Mouse (Mus musculus) limb, embryonic 11.5 days (tissue): ENCODE data around the gene Gm20696. TPM values are rescaled to one million over a fixed set of nuclear protein-coding genes. Genes with fewer than 3 reads are reported as not detected.

Experiments used
- ATAC-seq: fragments of 200-750 bp; cut with Nextera tagmentation; 2 replicates; pipeline ENCODE4 v1.8.0; 2017; ENCODE audit warnings: low read depth; ENCODE audit not compliant: insufficient number of reproducible peaks, low FRiP score, low TSS enrichment
- DNase-seq: peaks from one replicate; pipeline ENCODE4 v3.0.0-alpha.2; 2015; ENCODE audit warnings: low spot score
- H3K27ac ChIP-seq: fragments of 300-500 bp; sonication (generic); replicated peaks from 2 replicates; pipeline ENCODE4 v1.5.1; 2014; ENCODE audit warnings: low read depth, mild to moderate bottlenecking, low read length
- H3K27me3 ChIP-seq: fragments of 300-500 bp; sonication (generic); 2 replicates; pipeline ENCODE4 v1.6.1; 2014; ENCODE audit warnings: mild to moderate bottlenecking, low read length, mixed read lengths; ENCODE audit not compliant: control insufficient read depth, insufficient read depth
- H3K36me3 ChIP-seq: fragments of 300-500 bp; sonication (generic); 2 replicates; pipeline ENCODE4 v1.6.1; 2014; ENCODE audit warnings: mild to moderate bottlenecking, low read length, moderate library complexity, mixed read lengths; ENCODE audit not compliant: control insufficient read depth, insufficient read depth
- H3K4me1 ChIP-seq: fragments of 300-500 bp; sonication (generic); 2 replicates; pipeline ENCODE4 v1.6.1; 2014; ENCODE audit warnings: low read length, mixed read lengths; ENCODE audit not compliant: control insufficient read depth, insufficient read depth
- H3K4me2 ChIP-seq: fragments of 300-500 bp; sonication (generic); 2 replicates; pipeline ENCODE4 v1.6.1; 2014; ENCODE audit warnings: low read depth, mild to moderate bottlenecking, moderate library complexity; ENCODE audit not compliant: severe bottlenecking
- H3K4me3 ChIP-seq: fragments of 300-500 bp; sonication (generic); 2 replicates; pipeline ENCODE4 v1.5.1; 2014; ENCODE audit warnings: low read depth, low read length
- H3K9ac ChIP-seq: fragments of 300-500 bp; sonication (generic); 2 replicates; pipeline ENCODE4 v1.6.1; 2014; ENCODE audit warnings: mild to moderate bottlenecking, low read length
- H3K9me3 ChIP-seq: fragments of 300-500 bp; sonication (generic); 2 replicates; pipeline ENCODE4 v1.6.1; 2016; ENCODE audit warnings: low read length; ENCODE audit not compliant: control insufficient read depth
- WGBS: fragments of 180-500 bp; shearing (Covaris S2); extraction: QIAGEN DNeasy Blood & Tissue Kit; methylation state at CpG from one replicate; pipeline ENCODE4 v1.1.7; 2014; 5-methylcytosine and 5-hydroxymethylcytosine counted together
- polyA plus RNA-seq: library from polyadenylated mRNA; unstranded; fragments of >200 nt; fragmentation: Nextera tagmentation; extraction: Ambion mirVana; gene quantifications from 2 replicates; pipeline ENCODE4 v1.2.1, GENCODE M21; 2014

Gm20696 gene
- polyA plus RNA-seq, 1 experiment from 2014 or later, result 4.0 TPM

GRCm38 (mm10) chr6:99671768-99672167 is 5.2 kb upstream of the Gm20696 start:
- 75% methylated on average over 3 of the region's 3 CpGs for WGBS
- Histone ChIP-seq H3K4me1 (peaks cover 19% of the 10 kb centered on the region), H3K27ac (no peak overlapping the region), H3K9me3 (no peaks in the 10 kb centered on the region), H3K9ac (no peak overlapping the region), H3K36me3 (no peaks in the 10 kb centered on the region), H3K4me3 (no peak overlapping the region), H3K4me2 (no peak overlapping the region), H3K27me3 (no peaks in the 10 kb centered on the region)
- no peak for DNase-seq
- ATAC-seq, result no peak

GRCm38 (mm10) chr6:99670481-99671119 is 4.0 kb upstream of the Gm20696 start:
- Histone ChIP-seq H3K4me1 (peaks cover 19% of the 10 kb centered on the region), H3K4me2 (no peak overlapping the region), H3K9me3 (no peaks in the 10 kb centered on the region), H3K4me3 (no peak overlapping the region), H3K27me3 (no peaks in the 10 kb centered on the region), H3K36me3 (no peaks in the 10 kb centered on the region), H3K9ac (no peak overlapping the region), H3K27ac (no peak overlapping the region)
- 81% methylated on average over 7 of the region's 7 CpGs for WGBS
- DNase-seq (peak; percentile 74), ATAC-seq (no peak)

- Histone ChIP-seq H3K4me3 (no peak overlapping the region), H3K27ac (no peak overlapping the region), H3K36me3 (no peaks in the 10 kb centered on the region), H3K9ac (no peak overlapping the region), H3K4me2 (no peak overlapping the region), H3K9me3 (no peaks in the 10 kb centered on the region), H3K4me1 (peaks cover 19% of the 10 kb centered on the region), H3K27me3 (no peaks in the 10 kb centered on the region)
- no peak for ATAC-seq
- WGBS, result 40% methylated on average over 5 of the region's 5 CpGs
- DNase-seq, result no peak
Observed at GRCm38 (mm10) chr6:99669481-99670325, 3.1 kb upstream of the Gm20696 start.

DNA sequence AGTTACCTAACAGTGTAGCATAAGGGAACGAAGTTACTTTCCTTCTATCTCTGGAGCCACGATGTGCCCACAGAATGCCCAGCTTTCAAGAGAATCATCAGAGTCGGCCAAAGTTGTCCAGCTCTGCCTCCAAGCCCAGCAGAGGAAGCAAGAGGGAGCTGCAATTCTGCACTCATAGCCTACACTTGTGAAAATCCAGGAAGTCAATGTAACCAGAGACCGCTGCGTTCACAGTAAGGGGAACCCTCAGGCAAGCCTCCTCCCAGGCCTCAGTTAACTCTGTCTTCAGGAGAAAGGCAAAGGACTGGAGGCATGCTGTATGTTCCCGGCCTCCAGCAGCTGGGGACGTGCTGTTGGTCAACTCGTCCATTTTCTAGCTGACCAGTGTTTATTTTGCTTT is 693 bp upstream of the Gm20696 start:
- peak overlapping the region; percentile 75 for H3K4me3 ChIP-seq
- no peaks in the 10 kb centered on the region for H3K36me3 ChIP-seq
- H3K9me3 ChIP-seq, result no peaks in the 10 kb centered on the region
- 15% methylated on average over 8 of the region's 8 CpGs for WGBS
- peaks cover 19% of the 10 kb centered on the region for H3K4me1 ChIP-seq
- peak overlapping the region; percentile 82 for H3K9ac ChIP-seq
- H3K27me3 ChIP-seq, result no peaks in the 10 kb centered on the region
- H3K4me2 ChIP-seq, result peak overlapping the region; percentile 90
- DNase-seq (peak; percentile 58), ATAC-seq (no peak)
- peak overlapping the region; percentile 51; the same call in 1 of the 2 replicates for H3K27ac ChIP-seq

DNA sequence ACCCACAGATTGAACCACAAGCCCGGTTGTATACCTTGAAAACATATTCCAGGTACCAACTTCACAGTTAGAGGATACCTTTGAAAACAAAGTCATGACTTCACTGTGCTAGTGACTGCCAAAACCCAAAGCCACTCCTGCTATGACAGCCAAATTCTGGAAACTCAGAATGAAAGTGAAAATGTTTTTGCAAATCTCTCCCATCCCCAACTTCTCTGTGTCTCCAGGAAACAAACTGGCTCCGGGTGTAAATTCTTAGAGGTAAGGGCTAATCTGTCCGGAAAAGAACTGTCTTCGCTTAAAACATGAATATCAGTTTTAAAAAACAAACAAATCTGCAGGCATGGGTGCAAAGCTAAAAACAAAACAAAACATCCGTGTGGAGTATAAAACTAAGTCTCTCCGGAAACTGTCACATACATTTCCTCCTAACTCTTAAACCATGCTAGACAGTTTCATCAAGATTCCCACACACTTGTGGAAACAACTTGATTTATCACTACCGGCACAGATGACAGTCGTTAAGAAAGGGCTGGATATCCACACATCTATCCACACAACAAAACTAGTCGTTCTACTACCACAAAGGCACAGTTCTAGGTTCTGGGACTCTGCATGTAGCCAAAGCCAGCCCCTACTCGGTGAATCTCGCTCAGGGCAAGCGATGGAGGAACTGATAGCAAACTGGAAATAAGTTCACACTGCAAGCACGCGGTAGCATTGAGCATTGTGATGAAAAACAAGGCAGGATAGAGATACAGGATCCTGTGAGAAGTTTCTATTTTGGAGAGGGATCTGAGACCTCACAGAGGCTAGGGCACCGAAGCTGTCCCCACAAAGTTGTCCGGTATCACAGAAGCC is 910 bp downstream of the Gm20696 start:
- peak overlapping the region; percentile 82 for H3K9ac ChIP-seq
- no peak overlapping the region for H3K27ac ChIP-seq
- ATAC-seq (no peak), DNase-seq (peak; percentile 63)
- no peaks in the 10 kb centered on the region for H3K27me3 ChIP-seq
- peaks cover 19% of the 10 kb centered on the region for H3K4me1 ChIP-seq
- H3K4me2 ChIP-seq, result peak overlapping the region; percentile 90
- peak overlapping the region; percentile 75 for H3K4me3 ChIP-seq
- H3K9me3 ChIP-seq, result no peaks in the 10 kb centered on the region
- 31% methylated on average over 16 of the region's 16 CpGs for WGBS
- H3K36me3 ChIP-seq, result no peaks in the 10 kb centered on the region

- Histone ChIP-seq H3K27me3 (no peaks in the 10 kb centered on the region), H3K4me2 (no peak overlapping the region), H3K9me3 (no peaks in the 10 kb centered on the region), H3K4me1 (peaks cover 11% of the 10 kb centered on the region), H3K27ac (no peak overlapping the region), H3K36me3 (no peaks in the 10 kb centered on the region), H3K9ac (no peak overlapping the region), H3K4me3 (no peak overlapping the region)
- ATAC-seq (no peak), DNase-seq (no peak)
- 77% methylated on average over 8 of the region's 8 CpGs for WGBS
Observed at GRCm38 (mm10) chr6:99663232-99663631, 3.4 kb downstream of the Gm20696 start.

- Histone ChIP-seq H3K4me2 (no peak overlapping the region), H3K27me3 (no peaks in the 10 kb centered on the region), H3K4me3 (no peak overlapping the region), H3K4me1 (no peaks in the 10 kb centered on the region), H3K9ac (no peak overlapping the region), H3K27ac (no peak overlapping the region), H3K36me3 (no peaks in the 10 kb centered on the region), H3K9me3 (no peaks in the 10 kb centered on the region)
- no peak for DNase-seq
- no peak for ATAC-seq
- 40% methylated on average over 3 of the region's 3 CpGs for WGBS
Observed at GRCm38 (mm10) chr6:99660443-99660842, 6.2 kb downstream of the Gm20696 start.

DNA sequence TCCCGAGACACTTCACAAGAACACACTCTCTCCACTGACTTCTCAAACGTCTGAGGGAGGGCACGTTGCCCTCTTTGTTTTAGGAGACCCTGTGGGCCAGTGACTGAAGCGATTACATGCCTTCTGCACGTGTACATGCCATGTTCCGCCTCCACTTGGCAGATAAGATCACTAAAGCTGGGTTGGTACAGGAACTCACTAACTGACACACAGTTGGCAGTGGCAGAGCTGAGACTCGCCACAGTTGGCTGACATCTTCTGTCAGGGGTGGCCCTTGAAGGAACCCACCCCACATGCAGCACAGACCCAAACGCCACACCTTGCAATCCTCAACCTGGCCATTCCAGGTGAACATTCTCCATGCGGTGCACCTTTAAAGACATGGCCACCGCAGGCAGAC is 8.0 kb downstream of the Gm20696 start:
- H3K4me2 ChIP-seq, result no peak overlapping the region
- H3K9ac ChIP-seq, result no peak overlapping the region
- 88% methylated on average over 10 of the region's 10 CpGs for WGBS
- no peak for DNase-seq
- H3K36me3 ChIP-seq, result no peaks in the 10 kb centered on the region
- ATAC-seq, result no peak
- no peaks in the 10 kb centered on the region for H3K27me3 ChIP-seq
- no peak overlapping the region for H3K27ac ChIP-seq
- no peaks in the 10 kb centered on the region for H3K9me3 ChIP-seq
- H3K4me1 ChIP-seq, result peaks cover 5% of the 10 kb centered on the region; the same call in 1 of the 2 replicates
- H3K4me3 ChIP-seq, result no peak overlapping the region
